Mouse (Mus musculus): ENCODE measurements around the gene Wasf2.

Gene Wasf2

GRCm38 (mm10) chr4:133226073-133226472 lies 95.8 kb downstream of the Wasf2 start:
- ATAC-seq (ENCODE audit: insufficient number of reproducible peaks, low FRiP score, low TSS enrichment): no peak

- no peak for ATAC-seq (ENCODE audit: insufficient number of reproducible peaks, low FRiP score, low TSS enrichment)
These were observed 97.3 kb downstream of the Wasf2 start for GRCm38 (mm10) chr4:133227636-133228035.

GRCm38 (mm10) chr4:133229582-133229981 lies 99.3 kb downstream of the Wasf2 start:
- ATAC-seq (ENCODE audit: insufficient number of reproducible peaks, low FRiP score, low TSS enrichment): no peak

- no peak for ATAC-seq (ENCODE audit: insufficient number of reproducible peaks, low FRiP score, low TSS enrichment)
These were observed 103.1 kb downstream of the Wasf2 start for GRCm38 (mm10) chr4:133233285-133233976.

- ATAC-seq (ENCODE audit: insufficient number of reproducible peaks, low FRiP score, low TSS enrichment): no peak
These were observed 104.5 kb downstream of the Wasf2 start for GRCm38 (mm10) chr4:133234771-133235170.

GRCm38 (mm10) chr4:133235415-133235814 lies 105.1 kb downstream of the Wasf2 start:
- no peak for ATAC-seq (ENCODE audit: insufficient number of reproducible peaks, low FRiP score, low TSS enrichment)

- no peak for ATAC-seq (ENCODE audit: insufficient number of reproducible peaks, low FRiP score, low TSS enrichment)
These were observed 107.6 kb downstream of the Wasf2 start for GRCm38 (mm10) chr4:133237911-133238310.

- no peak for ATAC-seq (ENCODE audit: insufficient number of reproducible peaks, low FRiP score, low TSS enrichment)
These were observed 110.2 kb downstream of the Wasf2 start, which contains the start of gene Map3k6 for GRCm38 (mm10) chr4:133240490-133240921. TSS of gene Map3k6 (plus strand) at chr4:133240818.

GRCm38 (mm10) chr4:133240934-133241908 lies 110.9 kb downstream of the Wasf2 start:
- ATAC-seq (ENCODE audit: insufficient number of reproducible peaks, low FRiP score, low TSS enrichment): peak; percentile 83

GRCm38 (mm10) chr4:133241910-133242309 lies 111.6 kb downstream of the Wasf2 start:
- ATAC-seq (ENCODE audit: insufficient number of reproducible peaks, low FRiP score, low TSS enrichment): no peak

- no peak for ATAC-seq (ENCODE audit: insufficient number of reproducible peaks, low FRiP score, low TSS enrichment)
These were observed 112.4 kb downstream of the Wasf2 start for GRCm38 (mm10) chr4:133242710-133243109.

GRCm38 (mm10) chr4:133243538-133243937 lies 113.2 kb downstream of the Wasf2 start:
- ATAC-seq (ENCODE audit: insufficient number of reproducible peaks, low FRiP score, low TSS enrichment): no peak

- ATAC-seq (ENCODE audit: insufficient number of reproducible peaks, low FRiP score, low TSS enrichment): no peak
These were observed 114.0 kb downstream of the Wasf2 start for GRCm38 (mm10) chr4:133244289-133244688.

- ATAC-seq (ENCODE audit: insufficient number of reproducible peaks, low FRiP score, low TSS enrichment): no peak
These were observed 116.8 kb downstream of the Wasf2 start for GRCm38 (mm10) chr4:133247072-133247471.

- no peak for ATAC-seq (ENCODE audit: insufficient number of reproducible peaks, low FRiP score, low TSS enrichment)
These were observed 117.6 kb downstream of the Wasf2 start for GRCm38 (mm10) chr4:133247806-133248449.
